Mouse (Mus musculus) lung, embryonic 14.5 days (tissue): ENCODE measurements at regions not wholly inside any gene's neighbourhood (a gene's known extent, or its start where the extent isn't known, plus 50 kb on each side); places are given as distances from the start of the nearest gene placed in this dataset.

Experiments
- ATAC-seq: fragments of 200-750 bp; cut with Nextera tagmentation; 2 replicates; pipeline ENCODE4 v1.8.0; 2017; ENCODE audit warnings: mild to moderate bottlenecking, moderate TSS enrichment, moderate library complexity; ENCODE audit not compliant: insufficient read depth
- DNase-seq: peaks from one replicate; pipeline ENCODE4 v3.0.0-alpha.2; 2015
- H3K27ac ChIP-seq: fragments of 300-500 bp; sonication (generic); 2 replicates; pipeline ENCODE4 v1.5.1; 2014; ENCODE audit warnings: low read depth, mild to moderate bottlenecking, moderate library complexity
- H3K27me3 ChIP-seq: fragments of 300-500 bp; sonication (generic); 2 replicates; pipeline ENCODE4 v1.6.1; 2014; ENCODE audit warnings: low read length, control low read depth; ENCODE audit not compliant: insufficient read depth
- H3K36me3 ChIP-seq: fragments of 300-500 bp; sonication (generic); 2 replicates; pipeline ENCODE4 v1.6.1; 2014; ENCODE audit warnings: control low read depth; ENCODE audit not compliant: insufficient read depth
- H3K4me1 ChIP-seq: fragments of 300-500 bp; sonication (generic); 2 replicates; pipeline ENCODE4 v1.6.1; 2014; ENCODE audit warnings: antibody characterized with exemption, control low read depth; ENCODE audit not compliant: insufficient read depth
- H3K4me2 ChIP-seq: fragments of 300-500 bp; sonication (generic); 2 replicates; pipeline ENCODE4 v1.6.1; 2014; ENCODE audit warnings: mild to moderate bottlenecking
- H3K4me3 ChIP-seq: fragments of 300-500 bp; sonication (generic); 2 replicates; pipeline ENCODE4 v1.5.1; 2014; ENCODE audit warnings: low read depth, low read length
- H3K9ac ChIP-seq: fragments of 300-500 bp; sonication (generic); 2 replicates; pipeline ENCODE4 v1.6.1; 2014
- H3K9me3 ChIP-seq: fragments of 300-500 bp; sonication (generic); 2 replicates; pipeline ENCODE4 v1.6.1; 2016; ENCODE audit warnings: low read depth, low read length, control low read depth
- CTCF ChIP-seq: IDR thresholded peaks from 2 replicates; pipeline ENCODE4 v1.5.1; 2016; ENCODE audit warnings: antibody characterized with exemption, low read depth
- WGBS: fragments of 180-500 bp; shearing (Covaris S2); extraction: QIAGEN DNeasy Blood & Tissue Kit; methylation state at CpG from one replicate; pipeline ENCODE4 v1.1.7; 2014; 5-methylcytosine and 5-hydroxymethylcytosine counted together

DNA sequence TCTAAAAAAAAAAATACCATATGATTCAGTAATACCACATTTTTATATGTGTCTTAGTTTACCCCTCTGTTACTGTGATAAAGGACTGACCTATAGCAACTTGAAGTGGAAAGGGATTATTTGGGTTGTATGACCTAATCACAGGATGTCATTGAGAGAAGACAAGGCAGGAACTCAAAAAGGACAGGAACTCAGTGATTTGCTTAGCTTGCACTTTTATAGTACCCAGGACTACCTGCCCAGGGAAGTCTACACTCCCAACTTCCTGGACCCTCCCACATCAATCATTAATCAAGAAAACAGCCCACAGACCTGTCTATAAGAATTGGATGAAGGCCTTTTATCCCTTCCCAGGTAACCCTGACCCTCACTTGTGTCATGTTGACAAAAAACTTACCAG, 303.0 kb upstream of the Xrcc4 start:
- no peak for TF ChIP-seq CTCF
- Histone ChIP-seq H3K36me3 (no peaks in the 10 kb centered on the region), H3K27me3 (no peaks in the 10 kb centered on the region), H3K4me1 (peaks cover 5% of the 10 kb centered on the region), H3K27ac (no peak overlapping the region), H3K9me3 (no peaks in the 10 kb centered on the region), H3K4me3 (no peak overlapping the region), H3K9ac (no peak overlapping the region), H3K4me2 (no peak overlapping the region)
- DNase-seq (no peak), ATAC-seq (no peak)

DNA sequence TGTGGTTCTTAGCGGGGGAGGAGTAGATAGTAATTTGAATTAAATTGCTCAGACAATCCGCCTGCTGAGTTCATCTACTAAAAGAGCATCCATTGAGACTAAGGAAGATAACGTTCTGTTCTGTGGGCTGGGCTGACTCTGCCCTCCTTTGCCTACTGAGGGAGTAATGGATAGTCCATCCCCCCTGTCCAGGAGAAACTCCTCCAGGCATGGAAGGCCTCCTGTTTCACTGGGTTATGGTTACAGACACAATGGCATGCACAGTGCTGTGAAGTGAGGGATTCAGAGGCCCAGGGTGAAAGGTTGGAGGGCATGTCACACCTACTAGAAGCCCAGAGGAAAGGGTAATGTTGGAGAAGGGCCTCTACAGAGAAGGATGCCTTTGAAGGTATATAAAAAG, 287.2 kb upstream of the Xrcc4 start:
- Histone ChIP-seq H3K27ac (no peak overlapping the region), H3K4me2 (no peak overlapping the region), H3K9ac (no peak overlapping the region), H3K4me3 (no peak overlapping the region), H3K4me1 (no peaks in the 10 kb centered on the region), H3K27me3 (no peaks in the 10 kb centered on the region), H3K9me3 (no peaks in the 10 kb centered on the region), H3K36me3 (no peaks in the 10 kb centered on the region)
- TF ChIP-seq CTCF = no peak
- no peak for DNase-seq
- 79% methylated on average over 3 of the region's 3 CpGs for WGBS
- ATAC-seq = no peak; the same call in 1 of the 2 replicates

DNA sequence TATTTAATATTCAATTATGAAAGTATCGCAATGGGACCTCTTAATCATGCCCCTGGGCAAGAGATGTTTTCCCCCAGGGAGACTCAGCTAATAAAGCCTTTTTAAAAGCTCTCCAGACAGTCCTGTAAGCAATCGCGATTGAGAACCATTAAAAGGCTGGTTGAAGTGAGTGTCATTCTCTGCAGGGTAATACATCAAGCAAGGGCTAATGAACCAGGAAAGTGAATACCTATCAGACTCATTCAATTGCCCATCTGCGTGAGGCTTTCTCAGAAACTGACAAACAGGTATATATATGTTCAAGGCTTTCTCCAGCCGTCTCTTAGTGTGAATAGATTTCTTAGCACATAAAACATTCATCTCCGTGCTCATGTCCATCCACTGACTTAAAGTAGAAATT, 286.8 kb upstream of the Xrcc4 start:
- H3K4me2 ChIP-seq = no peak overlapping the region
- no peak overlapping the region for H3K27ac ChIP-seq
- no peaks in the 10 kb centered on the region for H3K27me3 ChIP-seq
- WGBS = 70% methylated on average over 6 of the region's 6 CpGs
- no peaks in the 10 kb centered on the region for H3K9me3 ChIP-seq
- H3K36me3 ChIP-seq = no peaks in the 10 kb centered on the region
- no peak for TF ChIP-seq CTCF
- H3K4me3 ChIP-seq = no peak overlapping the region
- DNase-seq (no peak), ATAC-seq (no peak)
- no peak overlapping the region for H3K9ac ChIP-seq
- no peaks in the 10 kb centered on the region for H3K4me1 ChIP-seq

DNA sequence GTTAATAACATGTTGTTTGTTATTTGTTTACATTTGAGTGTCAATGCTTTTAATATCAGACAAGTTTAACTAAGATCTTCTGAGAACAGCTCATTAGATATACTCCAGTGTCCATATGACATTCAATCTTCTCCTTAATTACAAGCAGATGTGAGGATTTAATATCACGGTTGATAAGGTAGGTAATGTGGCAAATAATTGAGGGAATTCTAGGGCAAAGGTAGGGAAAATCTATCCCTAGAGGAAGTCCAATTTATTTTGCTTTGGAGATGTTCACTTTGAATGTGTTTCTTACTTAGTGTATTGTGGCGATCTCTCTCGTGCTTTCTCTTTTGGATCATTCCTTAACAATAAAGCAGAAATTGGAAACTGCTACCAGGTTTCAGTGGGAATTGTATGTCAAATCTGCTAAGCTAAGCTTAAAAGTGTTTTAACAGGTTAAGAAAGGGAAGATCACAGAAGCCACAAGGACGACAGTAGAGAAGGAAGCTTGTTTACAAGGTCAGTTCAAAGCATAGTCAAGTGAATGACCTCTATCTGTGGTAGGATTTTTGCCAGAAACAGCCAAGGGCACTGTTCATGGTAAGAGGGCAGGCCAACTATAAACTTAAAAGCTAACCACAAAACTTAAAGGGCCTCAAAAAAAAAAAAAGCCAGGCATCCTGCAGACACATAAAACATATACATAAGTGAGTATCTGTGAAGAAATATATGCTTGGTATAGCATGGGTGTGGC, 282.2 kb upstream of the Xrcc4 start:
- Histone ChIP-seq H3K36me3 (no peaks in the 10 kb centered on the region), H3K9me3 (no peaks in the 10 kb centered on the region), H3K4me2 (no peak overlapping the region), H3K27me3 (no peaks in the 10 kb centered on the region), H3K9ac (no peak overlapping the region), H3K27ac (no peak overlapping the region), H3K4me1 (no peaks in the 10 kb centered on the region), H3K4me3 (no peak overlapping the region)
- no peak for TF ChIP-seq CTCF
- WGBS = 56% methylated on average over 4 of the region's 4 CpGs
- DNase-seq = no peak
- no peak for ATAC-seq

DNA sequence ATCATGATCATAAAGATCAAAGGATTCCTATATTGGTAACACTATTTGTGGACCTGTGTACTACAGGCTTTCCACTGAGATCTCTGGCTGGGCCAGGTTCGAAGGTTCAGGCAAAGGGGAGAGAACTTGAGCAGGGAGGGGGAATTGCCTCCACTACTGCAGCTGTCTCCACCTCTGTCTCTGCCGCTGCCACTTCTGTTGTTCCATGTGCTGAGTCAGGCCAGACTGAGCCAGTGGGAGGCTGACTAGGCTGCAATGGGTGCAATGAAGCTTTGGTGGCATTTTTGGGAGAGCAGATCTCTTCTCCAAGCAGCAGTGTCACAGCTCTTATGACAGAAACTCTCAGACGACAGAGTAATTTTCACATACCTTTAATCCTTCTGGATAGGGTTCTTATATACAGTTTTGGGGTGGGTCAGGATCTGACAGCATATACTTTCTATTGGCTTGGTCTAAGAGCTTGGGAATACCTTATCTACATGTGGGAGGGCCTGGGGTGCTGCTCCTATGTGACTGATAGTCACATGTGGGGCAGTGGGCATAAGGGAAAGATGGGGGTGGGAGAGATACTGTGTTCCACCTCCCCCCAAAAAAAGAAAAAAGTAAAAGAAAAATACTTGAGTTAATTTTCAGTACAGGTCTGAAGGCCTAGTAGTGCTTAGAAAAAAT, 281.5 kb upstream of the Xrcc4 start:
- Histone ChIP-seq H3K27me3 (no peaks in the 10 kb centered on the region), H3K4me1 (no peaks in the 10 kb centered on the region), H3K9ac (no peak overlapping the region), H3K36me3 (no peaks in the 10 kb centered on the region), H3K4me2 (no peak overlapping the region), H3K4me3 (no peak overlapping the region), H3K27ac (no peak overlapping the region), H3K9me3 (no peaks in the 10 kb centered on the region)
- DNase-seq (no peak), ATAC-seq (no peak)
- TF ChIP-seq CTCF = no peak
- WGBS = 66% methylated on average over 3 of the region's 3 CpGs

DNA sequence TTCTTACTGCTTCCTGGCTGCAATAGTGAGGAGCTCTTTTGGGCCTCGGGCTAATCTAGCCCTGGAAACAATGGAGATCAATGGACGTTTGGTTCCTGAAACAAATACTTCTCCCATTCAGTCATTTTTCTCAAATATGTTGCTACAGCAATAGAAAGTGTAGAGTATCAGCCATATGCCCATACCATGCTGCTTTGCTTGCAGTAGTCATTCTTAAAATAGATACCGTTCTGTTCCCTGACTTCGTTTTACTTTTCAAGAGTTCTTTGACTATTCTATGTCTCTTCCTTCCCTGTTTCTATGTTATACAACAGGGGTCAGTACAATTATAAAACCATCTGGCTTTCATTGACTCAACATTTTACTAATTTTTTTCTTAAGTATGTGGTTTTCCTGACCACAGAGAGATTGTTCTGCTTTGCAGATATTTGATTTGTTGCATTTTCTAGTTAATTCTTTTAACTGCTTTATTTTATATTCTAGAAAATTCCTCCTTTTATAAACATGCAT, 275.2 kb upstream of the Xrcc4 start:
- ATAC-seq = no peak

DNA sequence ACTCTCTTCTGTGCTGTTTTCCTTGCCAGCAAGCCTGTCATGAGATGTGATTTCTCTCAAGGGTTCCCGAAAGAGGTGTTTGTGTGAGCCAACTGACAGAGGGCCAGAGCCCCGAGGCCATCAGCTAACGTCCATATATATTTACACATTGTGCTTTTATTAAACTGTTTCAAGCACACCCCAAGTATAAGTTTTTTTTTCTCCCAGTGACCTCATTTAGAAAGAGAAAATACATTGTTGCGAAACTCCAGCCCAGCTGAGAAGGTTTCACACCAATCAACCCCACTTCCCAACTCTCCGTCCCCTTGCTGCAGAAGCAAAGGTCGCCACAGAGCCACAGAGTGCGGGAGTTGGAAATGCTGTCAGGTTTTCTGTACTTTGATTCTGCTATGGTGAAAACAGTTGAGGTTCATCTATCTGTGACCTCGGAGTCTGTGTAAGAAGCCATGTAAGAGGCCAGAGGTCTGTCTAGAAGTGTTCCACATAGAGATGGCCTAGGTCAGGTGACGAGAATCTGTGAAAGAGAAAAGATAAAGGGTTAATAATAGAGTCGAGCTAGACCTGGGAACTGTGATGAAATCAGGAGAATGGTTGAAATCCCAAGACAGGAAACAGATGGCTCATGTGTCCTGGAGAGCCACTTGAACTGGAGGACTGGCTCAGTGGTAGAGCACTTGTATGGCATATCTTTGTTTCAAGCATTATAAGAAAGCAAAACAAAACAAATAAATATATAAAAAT, 270.6 kb upstream of the Xrcc4 start:
- DNase-seq = peak; percentile 79
- H3K27ac ChIP-seq = peak overlapping the region; percentile 9; the same call in 1 of the 2 replicates
- peak; percentile 79 for ATAC-seq

More for the DNA sequence above, 275.2 kb upstream of the Xrcc4 start:
- no peak for TF ChIP-seq CTCF
- 74% methylated on average over 4 of the region's 4 CpGs for WGBS
- Histone ChIP-seq H3K36me3 (no peaks in the 10 kb centered on the region), H3K4me1 (peaks cover 6% of the 10 kb centered on the region; the same call in 1 of the 2 replicates), H3K4me2 (no peak overlapping the region), H3K9ac (no peak overlapping the region), H3K27me3 (no peaks in the 10 kb centered on the region), H3K9me3 (no peaks in the 10 kb centered on the region), H3K4me3 (no peak overlapping the region), H3K27ac (no peak overlapping the region)
- no peak for DNase-seq

More for the DNA sequence above, 270.6 kb upstream of the Xrcc4 start:
- no peak overlapping the region for H3K4me3 ChIP-seq
- WGBS = 27% methylated on average over 10 of the region's 10 CpGs
- TF ChIP-seq CTCF = no peak
- no peaks in the 10 kb centered on the region for H3K9me3 ChIP-seq
- H3K9ac ChIP-seq = no peak overlapping the region
- H3K27me3 ChIP-seq = no peaks in the 10 kb centered on the region
- H3K36me3 ChIP-seq = no peaks in the 10 kb centered on the region
- peaks cover 11% of the 10 kb centered on the region for H3K4me1 ChIP-seq
- peak overlapping the region; percentile 43 for H3K4me2 ChIP-seq
